Mouse (Mus musculus) MEL (cell line): Measurements from ENCODE around the gene Gm42688. TPM values are rescaled to one million over a fixed set of nuclear protein-coding genes. Genes with fewer than 3 reads are reported as not detected.

Experiments used
- DNase-seq: peaks from one replicate; pipeline ENCODE4 v3.0.0; 2011; ENCODE audit warnings: low read depth, low spot score
- H3K27ac ChIP-seq: 2 replicates; pipeline ENCODE4 v1.5.1; 2012; ENCODE audit warnings: low read depth, mild to moderate bottlenecking, control low read depth, low read length, moderate library complexity; ENCODE audit not compliant: control insufficient read depth
- H3K27me3 ChIP-seq, 2 experiments: fragments of 150-350 bp in 1 of 2; sonication (generic) in 1 of 2; 2 replicates each; pipeline ENCODE4 v1.6.1; 2012; ENCODE audit warnings: low read length in 2 of 2, mild to moderate bottlenecking in 2 of 2, improper control_type of control experiment in 1 of 2, moderate library complexity in 1 of 2; ENCODE audit not compliant: insufficient read depth in 2 of 2, control insufficient read depth in 1 of 2
- H3K36me3 ChIP-seq, 2 experiments: 2 replicates each; pipeline ENCODE4 v1.6.1; 2012 to 2014; ENCODE audit warnings: low read length in 2 of 2, improper control_type of control experiment in 1 of 2, inconsistent platforms in 1 of 2, mild to moderate bottlenecking in 1 of 2; ENCODE audit not compliant: insufficient read depth in 2 of 2, control insufficient read depth in 1 of 2
- H3K4me1 ChIP-seq, 2 experiments: fragments of 150-350 bp in 1 of 2; sonication (generic) in 1 of 2; 2 replicates each; pipeline ENCODE4 v1.6.1; 2012; ENCODE audit warnings: low read length in 2 of 2, improper control_type of control experiment in 1 of 2, mild to moderate bottlenecking in 1 of 2; ENCODE audit not compliant: insufficient read depth in 2 of 2, control insufficient read depth in 1 of 2
- H3K4me3 ChIP-seq, 2 experiments: fragments of 150-350 bp in 1 of 2; sonication (generic) in 1 of 2; 2 replicates each; pipeline ENCODE4 v1.5.1; 2012; ENCODE audit warnings: low read depth in 2 of 2, low read length in 2 of 2, mild to moderate bottlenecking in 2 of 2, moderate library complexity in 2 of 2, control low read depth in 1 of 2, improper control_type of control experiment in 1 of 2; ENCODE audit not compliant: control insufficient read depth in 1 of 2, insufficient read depth in 1 of 2
- H3K79me2 ChIP-seq: 2 replicates; pipeline ENCODE4 v1.6.1; 2012; ENCODE audit warnings: mild to moderate bottlenecking, low read length, moderate library complexity; ENCODE audit not compliant: control insufficient read depth, poor library complexity, insufficient read depth
- H3K9ac ChIP-seq: 2 replicates; pipeline ENCODE4 v1.6.1; 2012; ENCODE audit warnings: low read depth, mild to moderate bottlenecking, control low read depth, low read length, moderate library complexity; ENCODE audit not compliant: control insufficient read depth, poor library complexity, severe bottlenecking
- H3K9me3 ChIP-seq: fragments of 150-350 bp; sonication (generic); replicated peaks from 2 replicates; pipeline ENCODE4 v1.6.1; 2012; ENCODE audit warnings: mild to moderate bottlenecking, low read length, improper control_type of control experiment, moderate library complexity; ENCODE audit not compliant: insufficient read depth
- BHLHE40 ChIP-seq: IDR thresholded peaks from 2 replicates; pipeline ENCODE4 v1.6.1; 2012; ENCODE audit warnings: low read depth, mild to moderate bottlenecking, inconsistent platforms, low read length, improper control_type of control experiment, borderline replicate concordance
- CHD1 ChIP-seq: IDR thresholded peaks from 2 replicates; pipeline ENCODE4 v1.6.1; 2012; ENCODE audit warnings: low read depth, mild to moderate bottlenecking, inconsistent platforms, low read length, improper control_type of control experiment
- CTCF ChIP-seq, 3 experiments: IDR thresholded peaks in 2 of 3; conservative IDR thresholded peaks in 1 of 3; 2 replicates each; pipeline ENCODE4 v1.5.1; 2011 to 2012; ENCODE audit warnings: low read length in 3 of 3, low read depth in 2 of 3, mild to moderate bottlenecking in 2 of 3, improper control_type of control experiment in 1 of 3, inconsistent platforms in 1 of 3, mixed read lengths in 1 of 3, moderate library complexity in 1 of 3; ENCODE audit not compliant: control insufficient read depth in 1 of 3, insufficient read depth in 1 of 3, poor library complexity in 1 of 3, severe bottlenecking in 1 of 3
- E2F4 ChIP-seq: IDR thresholded peaks from 2 replicates; pipeline ENCODE4 v1.6.1; 2011; ENCODE audit warnings: low read depth, low read length, improper control_type of control experiment, borderline replicate concordance
- ELF1 ChIP-seq: IDR thresholded peaks from 2 replicates; pipeline ENCODE4 v1.6.1; 2014; ENCODE audit warnings: low read depth, mild to moderate bottlenecking, inconsistent platforms, low read length, improper control_type of control experiment, moderate library complexity
- EP300 ChIP-seq, 2 experiments: IDR thresholded peaks; 2 replicates each; pipeline ENCODE4 v1.6.1; 2011; ENCODE audit warnings: improper control_type of control experiment in 2 of 2, low read length in 2 of 2, low read depth in 1 of 2, mild to moderate bottlenecking in 1 of 2
- ETS1 ChIP-seq: IDR thresholded peaks from 2 replicates; pipeline ENCODE4 v1.6.1; 2012; ENCODE audit warnings: low read depth, mild to moderate bottlenecking, inconsistent platforms, low read length, improper control_type of control experiment, moderate library complexity
- GABPA ChIP-seq: IDR thresholded peaks from 2 replicates; pipeline ENCODE4 v1.6.1; 2012; ENCODE audit warnings: low read depth, mild to moderate bottlenecking, inconsistent platforms, low read length, improper control_type of control experiment, moderate library complexity
- GATA1 ChIP-seq: IDR thresholded peaks from 2 replicates; pipeline ENCODE4 v1.6.1; 2011; ENCODE audit warnings: low read depth, low read length, improper control_type of control experiment
- HCFC1 ChIP-seq: IDR thresholded peaks from 2 replicates; pipeline ENCODE4 v1.6.1; 2012; ENCODE audit warnings: low read depth, mild to moderate bottlenecking, inconsistent platforms, low read length, improper control_type of control experiment, moderate library complexity
- KAT2A ChIP-seq: conservative IDR thresholded peaks from 2 replicates; pipeline ENCODE4 v1.6.1; 2012; ENCODE audit warnings: low read depth, low read length, improper control_type of control experiment, inconsistent platforms
- MAX ChIP-seq: IDR thresholded peaks from 2 replicates; pipeline ENCODE4 v1.6.1; 2011; ENCODE audit warnings: low read length, improper control_type of control experiment
- MAZ ChIP-seq: IDR thresholded peaks from 2 replicates; pipeline ENCODE4 v1.6.1; 2012; ENCODE audit warnings: low read depth, mild to moderate bottlenecking, inconsistent platforms, low read length, improper control_type of control experiment
- MEF2A ChIP-seq: IDR thresholded peaks from 2 replicates; pipeline ENCODE4 v1.6.1; 2014; ENCODE audit warnings: low read depth, mild to moderate bottlenecking, inconsistent platforms, low read length, improper control_type of control experiment; ENCODE audit not compliant: poor library complexity, insufficient replicate concordance, severe bottlenecking; ENCODE audit errors: extremely low read depth
- MXI1 ChIP-seq: IDR thresholded peaks from 2 replicates; pipeline ENCODE4 v1.6.1; 2011; ENCODE audit warnings: mild to moderate bottlenecking, low read depth, low read length, improper control_type of control experiment
- MYB ChIP-seq: IDR thresholded peaks from 2 replicates; pipeline ENCODE4 v1.6.1; 2011; ENCODE audit warnings: mild to moderate bottlenecking, low read depth, low read length, improper control_type of control experiment
- MYC ChIP-seq: IDR thresholded peaks from 2 replicates; pipeline ENCODE4 v1.6.1; 2011; ENCODE audit warnings: low read depth, mild to moderate bottlenecking, low read length, improper control_type of control experiment, moderate library complexity
- NELFE ChIP-seq: IDR thresholded peaks from 2 replicates; pipeline ENCODE4 v1.6.1; 2011; ENCODE audit warnings: low read depth, low read length, improper control_type of control experiment
- NRF1 ChIP-seq: IDR thresholded peaks from 2 replicates; pipeline ENCODE4 v1.6.1; 2014; ENCODE audit warnings: low read depth, mild to moderate bottlenecking, inconsistent platforms, low read length, improper control_type of control experiment, moderate library complexity; ENCODE audit not compliant: poor library complexity, insufficient read depth, severe bottlenecking
- POLR2A ChIP-seq, 2 experiments: IDR thresholded peaks; 2 replicates each; pipeline ENCODE4 v1.6.1; 2011 to 2012; ENCODE audit warnings: low read length in 2 of 2, mild to moderate bottlenecking in 2 of 2, control low read depth in 1 of 2, improper control_type of control experiment in 1 of 2, low read depth in 1 of 2, moderate library complexity in 1 of 2; ENCODE audit not compliant: control insufficient read depth in 1 of 2, insufficient read depth in 1 of 2, poor library complexity in 1 of 2
- POLR2AphosphoS2 ChIP-seq: IDR thresholded peaks from 2 replicates; pipeline ENCODE4 v1.6.1; 2011; ENCODE audit warnings: low read length, improper control_type of control experiment
- POLR2AphosphoS5 ChIP-seq: IDR thresholded peaks from 2 replicates; pipeline ENCODE4 v1.6.1; 2012; ENCODE audit warnings: low read depth, borderline replicate concordance, mild to moderate bottlenecking, inconsistent platforms, low read length, moderate library complexity, mixed read lengths
- RAD21 ChIP-seq: IDR thresholded peaks from 2 replicates; pipeline ENCODE4 v1.6.1; 2011; ENCODE audit warnings: mild to moderate bottlenecking, low read depth, low read length, improper control_type of control experiment
- RCOR1 ChIP-seq: IDR thresholded peaks from 2 replicates; pipeline ENCODE4 v1.6.1; 2012; ENCODE audit warnings: low read depth, mild to moderate bottlenecking, inconsistent platforms, low read length, improper control_type of control experiment
- SIN3A ChIP-seq: IDR thresholded peaks from 2 replicates; pipeline ENCODE4 v1.6.1; 2012; ENCODE audit warnings: low read length, improper control_type of control experiment, inconsistent platforms
- SMC3 ChIP-seq: IDR thresholded peaks from 2 replicates; pipeline ENCODE4 v1.6.1; 2011; ENCODE audit warnings: low read depth, low read length, improper control_type of control experiment
- TBP ChIP-seq: IDR thresholded peaks from 2 replicates; pipeline ENCODE4 v1.8.0; 2011; ENCODE audit warnings: low read depth, low read length, improper control_type of control experiment
- TCF12 ChIP-seq: IDR thresholded peaks from 2 replicates; pipeline ENCODE4 v1.6.1; 2014; ENCODE audit warnings: low read depth, mild to moderate bottlenecking, inconsistent platforms, low read length, improper control_type of control experiment, moderate library complexity
- USF1 ChIP-seq: IDR thresholded peaks from 2 replicates; pipeline ENCODE4 v1.6.1; 2014; ENCODE audit warnings: low read depth, mild to moderate bottlenecking, inconsistent platforms, low read length, improper control_type of control experiment, moderate library complexity
- ZMIZ1 ChIP-seq: IDR thresholded peaks from 2 replicates; pipeline ENCODE4 v1.6.1; 2012; ENCODE audit warnings: low read depth, mild to moderate bottlenecking, inconsistent platforms, low read length, improper control_type of control experiment, moderate library complexity
- ZNF384 ChIP-seq: IDR thresholded peaks from 2 replicates; pipeline ENCODE4 v1.6.1; 2012; ENCODE audit warnings: low read depth, mild to moderate bottlenecking, inconsistent platforms, low read length, improper control_type of control experiment
- polyA plus RNA-seq, 2 experiments: library from polyadenylated mRNA; stranded (reverse) in 1 of 2; unstranded in 1 of 2; fragments of >175 nt in 1 of 2; fragments of >200 nt in 1 of 2; gene quantifications; 2 replicates each; pipeline versions ENCODE4 v1.2.1 to v1.2.4; 2012; ENCODE audit warnings: low replicate concordance in 2 of 2, low read depth in 1 of 2; ENCODE audit not compliant: insufficient read length in 2 of 2, insufficient read depth in 1 of 2, missing spikeins in 1 of 2
- total RNA-seq: library from RNA; depleted of rRNA; stranded (reverse); fragments of 300-350 nt; gene quantifications from 2 replicates; pipeline ENCODE4 v1.2.3, GENCODE M21; 2012

The Gm42688 gene
- total and polyA plus RNA-seq, 3 experiments: 2.5 to 4.8 TPM; not detected in 1

DNA sequence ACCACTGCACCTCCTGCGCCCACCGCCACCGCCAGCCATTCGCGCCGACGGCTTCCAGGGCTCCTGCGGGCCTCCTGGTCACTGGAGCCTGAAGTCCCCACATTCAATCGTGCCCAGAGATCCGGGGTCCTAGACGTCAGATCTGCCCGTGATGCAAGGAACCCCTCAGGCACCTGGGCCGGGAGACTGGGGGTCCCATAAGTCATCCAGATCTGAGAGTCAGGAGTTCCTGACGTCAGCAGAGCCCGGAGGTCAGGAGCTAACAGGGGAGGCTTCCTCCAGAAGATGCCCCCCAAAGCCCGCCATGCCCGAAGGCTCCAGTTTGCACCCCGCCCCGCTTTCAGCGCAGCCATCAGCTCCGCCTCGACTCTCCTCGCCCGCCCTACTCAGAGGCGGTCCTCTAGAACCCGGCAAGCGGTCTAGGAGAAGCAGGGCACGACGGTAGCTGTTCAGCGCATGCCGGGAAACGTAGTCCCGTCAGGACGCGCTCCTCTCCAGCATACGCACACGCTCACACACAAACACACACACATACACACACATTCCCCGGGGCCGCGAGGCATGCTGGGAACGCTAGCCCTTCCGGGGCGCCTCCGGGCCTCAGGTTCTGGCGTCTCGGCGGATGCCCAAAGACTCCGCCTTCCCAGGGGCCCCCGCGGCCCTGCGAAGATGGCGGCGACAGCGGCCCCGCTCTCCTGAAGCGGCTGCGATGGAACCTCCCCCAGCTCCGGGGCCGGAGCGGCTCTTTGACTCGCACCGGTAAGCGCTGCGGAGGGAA is 47.2 kb upstream of the Gm42688 start, which contains the start of gene Aup1:
TSS of gene Aup1 (plus strand) at position 448 of the 778 bp plus-strand sequence.
- peak; percentile 99 for DNase-seq
- no peaks in the 10 kb centered on the region for H3K9me3 ChIP-seq
- H3K4me1 ChIP-seq: peaks cover 0 to 18% of the 10 kb centered on the region in 2 experiments; a peak in 3 of 4 replicates
- peak within 1 kb of the TSS; percentile 97 for H3K9ac ChIP-seq
- peaks cover 41% of the 10 kb centered on the region for H3K79me2 ChIP-seq
- peak within 1 kb of the TSS; percentile 68 to 87 for H3K4me3 ChIP-seq
- TF ChIP-seq ELF1 (peak; percentile 96), SMC3 (no peak), TBP (peak; percentile 85), GATA1 (no peak), MEF2A (peak; percentile 68; the same call in 1 of the 2 replicates), TCF12 (peak; percentile 86), MYC (peak; percentile 95), CTCF (IDR thresholded peaks at IDR 0.05 in 2 of 3, conservative IDR thresholded peaks at IDR 0.05 in 1 of 3; ENCODE audit: control insufficient read depth in 1 of 3, insufficient read depth in 1 of 3, low read depth in 2 of 3, low read length in 3 of 3, poor library complexity in 1 of 3, severe bottlenecking in 1 of 3) (no peak), MAX (peak; percentile 86), ZNF384 (no peak), NRF1 (peak; percentile 56; the same call in 1 of the 2 replicates), ZMIZ1 (peak; percentile 74), EP300 (IDR thresholded peaks at IDR 0.05; ENCODE audit: low read depth in 1 of 2, low read length in 2 of 2) (0 out of 4 replicates have a peak, but pooled peaks of 1 of the 2 experiments have one; percentile 34), MAZ (peak; percentile 88), MXI1 (peak; percentile 88), USF1 (peak; percentile 51; the same call in 1 of the 2 replicates), KAT2A (peak; percentile 96), POLR2AphosphoS2 (peak; percentile 81), MYB (no peak), POLR2A (IDR thresholded peaks at IDR 0.05; ENCODE audit: control insufficient read depth in 1 of 2, insufficient read depth in 1 of 2, low read depth in 1 of 2, low read length in 2 of 2, poor library complexity in 1 of 2) (peak; percentile 63 to 82; a peak in 3 of 4 replicates), GABPA (no peak), RAD21 (no peak), NELFE (peak; percentile 90), SIN3A (peak; percentile 95), RCOR1 (0 out of 2 replicates have a peak, but pooled peaks have one; percentile 31), POLR2AphosphoS5 (no peak), CHD1 (0 out of 2 replicates have a peak, but pooled peaks have one; percentile 45), ETS1 (peak; percentile 76), HCFC1 (peak; percentile 99), BHLHE40 (no peak), E2F4 (0 out of 2 replicates have a peak, but pooled peaks have one; percentile 82)
- no peaks in the 10 kb centered on the region for H3K27me3 ChIP-seq
- peak within 1 kb of the TSS; percentile 75 for H3K27ac ChIP-seq
- H3K36me3 ChIP-seq: peaks cover 0 to 14% of the 10 kb centered on the region in 2 experiments
